Mouse (Mus musculus) hematopoietic stem cell, adult 5-6 weeks (primary cell): ENCODE results near the gene Anln. TPM values are rescaled to one million over a fixed set of nuclear protein-coding genes. Genes with fewer than 3 reads are reported as not detected.
A peak's percentile ranks its signal among the peaks of the same experiment; 100 is the strongest.
"Not testable (repeated sequence)": the region's sequence is repeated elsewhere in the genome, so short reads cannot be mapped to it uniquely, and the experiment has no call there.

Source experiments
- ATAC-seq, 2 experiments: fragments of 125-278 bp in 1 of 2; replicated peaks in 1 of 2; 2 replicates each; pipeline ENCODE4 v1.8.0; 2016 to 2017; ENCODE audit warnings: inconsistent platforms in 2 of 2, mild to moderate bottlenecking in 2 of 2, moderate number of reproducible peaks in 2 of 2, low read depth in 1 of 2, moderate TSS enrichment in 1 of 2; ENCODE audit not compliant: low FRiP score in 2 of 2, poor library complexity in 2 of 2, severe bottlenecking in 2 of 2, insufficient read depth in 1 of 2, low TSS enrichment in 1 of 2
- total RNA-seq: library from RNA; stranded (forward); fragments of 172-1452, 232-1000 nt; gene quantifications from 2 replicates; pipeline ENCODE4 v1.2.3, GENCODE M21; 2017

The Anln gene
- total RNA-seq, 1 experiment from 2014 or later: 39.2 TPM

DNA sequence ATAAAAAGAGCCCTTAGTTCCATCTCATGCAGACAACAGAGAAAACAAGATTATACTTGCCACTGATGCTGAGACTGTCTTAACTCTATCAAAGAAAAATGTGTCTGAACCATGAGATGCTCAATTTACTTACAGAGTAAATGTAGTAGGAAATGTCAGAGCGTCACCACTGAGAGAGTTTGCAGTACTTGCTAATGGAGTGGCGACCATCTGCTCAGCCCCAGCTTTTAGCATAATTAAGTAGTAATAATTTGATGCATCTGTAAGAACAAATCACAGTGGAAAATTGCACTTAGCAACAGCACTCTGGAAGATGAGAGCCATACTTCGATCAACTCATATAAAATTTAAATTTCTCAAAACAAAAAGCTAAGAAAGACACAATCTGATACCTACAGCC lies 33.1 kb downstream of the Anln start:
- no peak for ATAC-seq

DNA sequence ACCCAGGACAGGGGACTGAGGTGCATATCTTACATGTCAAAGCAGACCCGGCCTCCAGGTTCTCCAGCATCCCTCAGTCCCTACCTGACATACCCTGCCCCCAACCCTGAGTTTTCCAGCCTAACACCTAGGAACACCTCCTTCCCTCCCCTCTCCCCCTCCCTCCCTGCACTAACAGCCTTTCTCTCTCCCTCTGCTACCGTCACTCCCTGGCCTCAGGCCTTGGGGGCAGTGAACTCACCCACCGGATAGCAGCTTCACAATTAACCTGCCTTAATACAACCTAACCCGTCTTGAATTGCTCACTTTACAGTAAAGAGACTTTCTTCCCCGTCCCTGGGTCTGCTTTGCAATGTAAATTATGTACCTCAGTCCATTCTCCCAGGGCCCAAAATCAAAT lies 35.1 kb downstream of the Anln start:
- no peak for ATAC-seq

DNA sequence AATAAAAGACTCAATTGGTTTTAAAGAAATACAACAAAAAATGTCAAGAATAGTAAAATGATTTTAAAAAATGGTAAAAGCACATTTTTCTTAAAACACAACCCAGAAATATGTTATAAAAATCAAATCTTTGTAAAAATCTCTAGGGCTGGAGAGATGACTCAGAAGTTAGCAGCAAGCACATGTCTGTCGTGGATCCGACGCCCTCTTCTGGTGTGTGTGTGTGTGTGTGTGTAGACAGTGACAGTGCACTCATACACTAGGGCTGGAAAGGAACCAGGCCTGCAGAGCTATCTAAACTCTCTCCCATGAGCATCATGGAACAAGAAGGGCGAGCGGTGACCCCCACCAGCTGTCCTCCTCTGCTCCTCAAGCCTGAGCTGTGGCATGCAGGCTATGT lies 35.5 kb downstream of the Anln start:
- no peak for ATAC-seq

DNA sequence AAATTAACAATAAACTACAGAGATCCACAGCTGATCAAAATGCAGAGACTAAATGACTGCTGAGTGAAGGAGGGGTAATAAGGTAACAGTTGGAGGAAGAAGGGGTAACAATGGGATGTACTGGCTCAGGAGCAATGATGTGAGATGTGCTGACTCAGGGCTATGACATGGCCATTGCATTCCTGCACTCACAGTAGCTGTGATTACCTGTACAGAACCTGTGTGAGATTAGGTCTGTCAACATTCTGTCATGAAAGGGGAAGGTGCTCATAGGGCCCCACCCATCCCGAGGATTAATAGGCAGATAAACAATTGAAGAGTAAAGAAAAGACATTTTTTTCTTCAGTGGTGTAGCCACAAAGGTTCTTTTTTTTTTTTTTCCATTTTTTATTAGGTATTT lies 48.7 kb downstream of the Anln start:
- ATAC-seq: no peak

DNA sequence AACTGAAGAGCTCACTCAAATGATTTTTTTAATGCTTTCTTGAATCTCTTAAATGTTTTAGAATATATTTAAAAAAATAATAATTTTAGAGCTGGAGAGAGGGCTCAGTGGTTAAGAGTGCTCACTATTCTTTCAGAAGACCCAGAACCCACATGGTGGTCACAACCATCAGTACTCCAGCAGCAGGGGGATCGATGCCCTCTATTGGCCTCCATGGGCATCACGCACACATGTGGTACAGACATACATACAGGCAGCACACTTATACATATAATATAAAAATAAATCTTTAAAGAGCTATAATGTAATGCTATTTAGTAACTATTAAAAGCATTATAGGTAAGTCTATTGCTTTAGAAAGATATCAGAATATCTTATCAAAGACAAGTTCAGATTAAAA lies 51.8 kb downstream of the Anln start:
- ATAC-seq: no peak

DNA sequence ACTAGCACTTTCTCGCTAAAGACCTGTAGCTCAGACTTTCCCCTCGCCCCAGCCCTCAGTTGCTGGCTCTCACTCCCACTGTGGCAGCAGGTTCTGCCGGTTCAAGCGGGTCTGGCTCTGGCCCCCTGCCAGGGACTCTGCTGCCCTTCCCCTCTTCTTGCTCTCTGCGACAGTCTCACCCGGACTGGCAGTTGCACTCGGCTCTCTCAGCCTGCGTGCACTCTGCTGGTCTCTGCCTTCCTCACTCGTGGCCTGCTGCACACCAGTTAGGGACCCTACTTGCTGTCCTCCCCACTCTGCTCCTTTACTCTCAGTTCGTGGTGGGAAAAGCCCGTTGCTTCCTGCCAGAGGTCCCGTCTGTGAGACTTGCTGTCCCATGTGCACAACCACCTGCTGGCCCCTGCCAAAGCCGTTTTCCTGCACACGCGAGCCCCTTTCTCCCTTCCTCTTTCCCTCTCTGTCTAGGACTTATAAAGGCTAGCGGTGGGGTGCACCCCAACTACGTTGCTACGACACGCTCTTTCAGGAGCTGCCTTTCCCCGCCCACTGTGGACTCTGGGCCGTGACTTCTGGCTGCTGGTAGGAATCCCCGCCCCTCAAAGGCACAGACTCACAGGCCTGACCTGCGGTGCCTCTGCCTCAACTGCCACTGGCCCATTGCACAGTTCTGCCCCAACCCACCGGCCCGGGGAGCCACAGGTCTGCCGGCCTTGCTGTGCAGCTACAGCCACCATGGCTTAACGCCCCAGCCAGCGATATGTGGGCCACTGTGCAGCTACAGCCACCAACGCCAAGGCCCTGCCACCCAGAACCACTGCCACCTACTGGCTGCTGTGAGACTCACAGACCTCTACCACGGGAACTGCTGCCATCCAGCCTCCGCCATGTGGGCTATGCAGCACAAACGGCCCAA lies 61.3 kb downstream of the Anln start:
- ATAC-seq: peak; percentile 95 to 97

DNA sequence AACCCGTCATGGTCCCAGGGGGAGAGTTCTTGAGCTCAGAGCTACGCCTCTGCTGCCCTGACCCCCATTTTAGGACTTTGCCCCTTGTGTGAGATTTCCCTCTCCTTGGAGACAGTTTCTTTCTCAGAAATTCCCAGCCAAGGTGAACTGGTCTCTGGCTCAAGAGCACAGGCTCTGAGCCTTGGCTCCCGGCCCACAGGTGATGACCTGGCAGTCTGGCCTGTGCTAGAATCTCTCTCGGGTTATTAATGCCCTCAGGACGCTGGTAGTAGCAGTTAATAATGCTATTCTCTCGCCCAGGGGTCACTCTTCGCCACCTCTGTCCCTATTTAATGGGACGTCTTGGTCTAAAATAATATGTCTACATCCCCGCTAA lies 61.9 kb downstream of the Anln start:
- ATAC-seq: no peak

DNA sequence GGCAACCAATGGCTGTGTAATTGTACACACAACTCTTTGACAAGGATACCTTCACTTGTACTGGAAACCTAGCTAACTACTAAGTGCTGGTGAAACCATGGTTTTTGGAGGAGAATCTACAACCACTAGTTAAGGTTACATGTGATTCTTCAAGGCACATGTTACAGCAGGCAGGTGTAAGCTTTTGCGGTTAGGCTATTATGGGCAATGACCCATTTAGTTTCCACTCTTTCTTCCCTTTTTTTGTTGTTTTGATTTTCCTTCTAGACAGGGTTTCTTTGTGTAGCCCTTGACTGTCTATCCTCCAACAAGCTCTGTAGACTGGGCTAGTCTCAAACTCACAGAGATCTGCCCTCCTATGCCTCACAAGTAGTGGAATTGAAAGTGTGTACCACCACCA lies 64.4 kb downstream of the Anln start:
- no peak for ATAC-seq

DNA sequence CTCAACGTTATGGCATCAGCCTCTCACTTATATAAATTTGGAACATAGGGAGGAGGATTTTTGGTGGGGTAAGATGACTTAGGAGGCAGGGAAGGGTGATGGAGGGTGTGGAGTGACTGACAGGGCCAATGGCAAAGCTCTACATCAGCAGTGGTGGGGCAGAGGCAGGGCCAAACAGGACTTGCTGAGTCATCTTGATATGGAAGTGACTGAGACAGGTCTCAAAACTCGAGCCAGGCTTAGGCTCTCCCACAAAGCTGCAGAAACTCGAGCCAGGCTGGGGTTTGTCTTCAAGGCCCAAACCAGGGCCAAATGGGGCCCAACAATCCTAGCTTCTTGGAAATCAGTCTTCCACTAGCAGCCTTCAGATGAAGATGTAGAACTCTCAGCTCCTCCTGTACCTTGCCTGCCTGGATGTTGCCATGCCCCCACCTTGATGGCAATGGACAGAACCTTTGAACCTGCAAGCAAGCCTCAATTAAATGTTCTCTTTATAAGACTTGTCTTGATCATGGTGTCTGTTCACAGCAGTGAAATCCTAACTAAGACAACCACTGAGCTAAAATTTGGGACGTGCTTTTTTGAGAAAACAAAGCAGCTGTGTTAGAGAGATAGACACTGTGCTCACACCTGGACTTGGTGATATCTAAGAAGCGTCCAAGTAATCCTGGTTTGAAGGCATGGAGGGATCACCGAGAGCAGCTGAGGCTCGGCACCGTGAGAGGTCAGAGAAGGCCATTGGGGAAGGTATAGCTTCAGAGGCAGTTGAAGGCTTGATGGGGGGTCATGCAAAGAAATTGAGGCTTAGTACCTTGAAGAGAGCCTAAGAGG lies 66.4 kb downstream of the Anln start:
- no peak for ATAC-seq

DNA sequence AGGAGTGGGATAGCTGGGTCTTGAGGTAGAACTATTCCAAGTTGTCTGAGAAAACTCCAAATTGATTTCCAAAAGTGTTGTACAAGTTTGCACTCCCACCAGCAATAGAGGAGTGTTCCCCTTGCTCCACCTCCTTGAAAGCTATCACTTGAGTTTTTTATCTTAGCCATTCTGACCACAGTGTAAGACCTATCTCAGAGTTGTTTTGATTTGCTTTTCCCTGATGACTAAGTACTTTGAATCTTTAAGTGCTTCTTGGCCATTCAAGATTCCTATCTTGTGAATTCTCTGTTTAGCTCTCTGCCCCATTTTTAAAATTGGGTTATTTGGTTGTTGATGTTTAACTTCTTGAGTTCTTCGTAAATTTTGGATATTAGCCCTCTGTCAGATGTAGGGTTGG lies 69.9 kb downstream of the Anln start:
- ATAC-seq: no peak

DNA sequence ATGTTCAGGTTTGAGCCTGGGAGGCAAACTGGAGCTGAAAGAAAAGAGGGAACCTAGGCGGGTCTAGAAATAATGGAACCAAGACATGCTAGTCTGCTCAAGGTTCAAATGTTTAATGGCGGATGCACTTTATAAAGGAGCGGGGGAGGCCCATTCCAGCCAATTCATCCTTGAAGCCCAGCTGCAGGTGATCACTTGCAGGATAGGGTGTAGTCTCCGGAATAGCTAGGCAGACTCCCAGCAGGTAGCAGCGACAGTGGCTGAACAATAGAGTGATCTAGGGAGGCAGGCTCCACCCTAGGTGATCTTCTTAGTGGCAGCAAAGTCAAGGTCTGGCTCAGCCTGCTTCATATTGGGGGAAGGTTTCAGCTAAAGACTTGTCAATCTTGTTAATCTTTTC lies 72.9 kb downstream of the Anln start:
- not testable (repeated sequence) for ATAC-seq

DNA sequence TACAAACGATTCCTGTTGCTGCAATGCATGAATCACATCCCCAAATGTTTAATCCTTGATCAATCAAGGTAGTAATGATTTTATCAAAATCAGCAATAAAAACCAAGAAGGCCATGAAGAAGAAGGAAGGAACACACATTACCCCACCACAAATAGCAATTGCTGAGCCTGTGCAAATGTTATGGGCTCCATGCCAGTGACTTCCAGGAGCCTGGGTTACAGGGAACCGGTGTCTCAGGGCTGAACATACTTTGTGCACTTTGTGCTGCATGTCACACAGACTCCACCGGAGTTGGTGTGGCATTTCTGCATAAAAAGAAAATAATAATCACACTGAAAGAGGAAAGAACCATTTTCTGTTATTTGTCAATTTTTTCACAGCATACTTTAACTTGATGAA lies 74.9 kb downstream of the Anln start:
- no peak for ATAC-seq

DNA sequence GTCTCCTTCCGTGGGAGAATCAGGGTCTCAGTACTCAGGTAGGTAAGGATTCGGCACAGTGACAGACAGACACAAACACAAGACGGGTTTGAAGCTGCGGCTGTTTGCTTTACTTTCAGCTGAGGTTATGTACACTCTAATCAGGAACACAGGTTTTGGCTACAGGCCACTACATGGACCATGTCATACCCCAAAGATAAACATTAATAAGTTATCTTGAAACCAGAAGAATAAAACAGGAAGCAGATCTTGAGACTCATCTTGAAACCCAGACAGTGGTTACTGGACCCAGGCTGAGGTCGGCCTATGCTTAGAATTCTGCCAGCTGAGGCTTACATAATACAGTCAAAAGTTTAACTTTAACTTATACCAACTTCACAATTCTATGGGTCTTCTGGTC lies 75.8 kb downstream of the Anln start:
- ATAC-seq: no peak

DNA sequence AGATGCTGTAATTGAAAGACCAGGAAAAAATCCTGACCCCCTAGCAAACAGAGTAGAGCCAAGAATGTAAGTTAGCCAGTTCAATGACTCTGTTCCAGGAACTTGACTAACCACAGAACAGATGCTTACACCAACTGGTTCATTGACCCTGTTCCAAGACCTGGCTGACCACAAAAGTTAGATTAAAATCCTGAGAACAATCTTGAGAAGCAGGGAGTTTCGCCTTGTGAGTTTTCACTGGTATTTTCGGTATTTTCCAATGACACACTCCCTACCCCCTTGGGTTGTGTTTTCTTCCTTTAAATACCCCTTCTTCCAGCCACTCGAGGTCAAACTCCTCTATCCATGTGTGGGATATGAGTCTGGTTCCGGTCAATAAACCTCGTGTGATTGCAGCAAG lies 79.3 kb downstream of the Anln start:
- no peak for ATAC-seq

DNA sequence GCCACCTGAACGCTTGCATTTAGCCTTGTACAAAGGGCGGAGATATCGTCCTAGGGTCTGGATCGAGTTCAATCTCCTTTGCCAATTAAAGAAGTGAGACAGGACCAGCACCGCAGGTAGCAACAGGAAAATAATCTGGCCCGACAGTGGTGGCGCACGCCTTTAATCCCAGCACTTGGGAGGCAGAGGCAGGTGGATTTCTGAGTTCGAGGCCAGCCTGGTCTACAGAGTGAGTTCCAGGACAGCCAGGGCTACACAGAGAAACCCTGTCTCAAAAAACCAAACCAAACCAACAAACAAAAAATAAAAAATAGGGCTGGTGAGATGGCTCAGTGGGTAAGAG lies 81.1 kb downstream of the Anln start:
- ATAC-seq: not testable (repeated sequence)

DNA sequence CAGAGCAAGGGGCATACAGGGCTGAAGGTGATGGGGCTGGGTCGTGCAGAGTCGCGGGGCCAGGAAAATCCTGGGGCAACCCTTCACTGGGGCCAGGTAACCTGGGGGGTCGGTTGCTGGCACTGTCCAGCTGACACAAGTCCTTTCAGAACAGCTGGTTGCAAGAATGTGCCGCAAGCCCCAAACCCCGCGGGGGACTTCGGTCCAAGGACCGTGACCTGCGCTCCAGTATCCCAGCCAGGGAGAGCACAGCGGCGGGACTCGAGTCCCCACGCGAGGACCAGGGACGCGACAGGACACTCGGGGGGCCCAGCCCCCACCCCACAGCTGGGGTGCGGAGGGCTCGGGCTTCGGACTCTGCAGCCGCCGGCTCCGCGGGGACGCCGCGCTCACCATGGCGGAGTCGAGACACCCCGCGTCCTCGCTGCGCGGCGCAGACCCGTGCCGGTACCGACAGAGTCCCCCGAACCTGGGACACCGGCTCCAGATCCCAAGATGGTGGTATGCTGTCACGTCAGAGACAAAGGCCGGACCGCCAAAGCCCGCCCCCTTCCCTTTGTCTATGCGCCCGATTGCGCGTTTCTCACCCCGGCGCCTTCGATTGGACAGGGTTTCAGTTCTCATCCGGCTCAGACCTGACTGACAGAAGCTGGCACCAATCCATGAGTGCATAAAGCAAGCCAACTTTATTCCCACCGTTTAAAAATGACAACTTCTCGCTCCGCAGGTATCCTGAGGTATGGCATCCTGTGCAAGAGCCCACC lies 81.7 kb downstream of the Anln start, which contains the start of gene Zfp810:
Gene Zfp810, minus strand, starts transcription at position 493 of the 764 bp plus-strand sequence.
- ATAC-seq: peak; percentile 98 to 99

DNA sequence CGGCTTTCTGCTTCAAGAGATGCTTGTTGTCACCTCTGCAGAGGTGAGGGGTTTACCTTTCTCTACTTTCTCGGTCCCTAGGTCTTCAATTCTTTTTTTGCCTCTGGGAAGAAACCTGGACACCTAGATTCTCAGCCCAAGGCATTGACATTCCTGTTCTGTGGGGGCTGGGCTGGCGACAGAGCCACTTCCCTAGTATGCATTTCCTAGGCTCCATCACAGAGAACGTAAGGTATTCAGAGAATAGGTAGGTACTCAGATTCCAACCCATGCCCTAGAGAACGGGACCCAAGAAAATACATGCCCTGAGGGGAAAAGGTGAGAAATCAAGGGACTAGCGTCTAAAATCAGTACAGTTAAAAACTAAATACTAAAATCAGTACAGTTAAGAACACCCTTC lies 82.3 kb downstream of the Anln start:
- ATAC-seq: no peak

DNA sequence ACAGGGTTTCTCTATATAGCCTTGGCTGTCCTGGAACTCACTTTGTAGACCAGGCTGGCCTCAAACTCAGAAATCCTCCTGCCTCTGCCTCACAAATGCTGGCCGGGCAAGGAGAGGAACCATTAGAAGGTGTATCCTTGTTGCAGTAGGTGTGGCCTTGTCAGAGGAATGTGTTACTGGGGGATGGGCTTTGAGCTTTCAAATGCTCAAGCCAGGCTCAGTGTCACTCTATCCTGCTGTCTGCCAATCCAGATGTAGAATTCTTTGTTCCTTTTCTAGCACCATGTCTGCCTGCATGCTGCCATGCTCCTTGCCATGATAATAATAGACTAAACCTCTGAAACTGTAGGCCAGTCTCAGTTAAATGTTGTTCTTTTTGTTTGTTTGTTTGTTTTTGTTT lies 86.8 kb downstream of the Anln start:
- ATAC-seq: no peak
